Mouse (Mus musculus) right cerebral cortex, postnatal 25 days (tissue): ENCODE measurements at regions not wholly inside any gene's neighbourhood (a gene's known extent, or its start where the extent isn't known, plus 50 kb on each side); places are given as distances from the start of the nearest gene placed in this dataset.

Experiments
- DNase-seq: peaks from one replicate; pipeline ENCODE4 v3.0.0; 2022

DNA sequence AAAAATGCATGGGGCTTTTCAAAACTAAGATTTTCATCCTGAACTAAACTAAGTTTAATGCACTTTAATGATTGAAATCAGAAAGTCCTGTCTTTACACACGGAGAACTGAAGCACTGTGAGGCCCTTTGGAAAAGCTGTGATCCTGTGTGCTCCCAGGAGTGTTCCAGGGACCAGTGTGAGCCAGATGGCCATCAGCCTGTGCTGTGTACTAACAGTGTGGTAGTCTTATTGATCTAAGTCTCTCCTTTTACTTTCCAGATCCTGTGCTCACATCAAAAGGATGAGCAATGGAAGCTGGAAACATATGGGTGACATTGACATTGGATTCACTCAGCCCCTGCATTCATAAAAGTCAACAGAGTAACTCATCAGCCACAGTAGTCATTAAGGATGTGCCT is 322.5 kb downstream of the Amd2 start:
- DNase-seq = no peak

DNA sequence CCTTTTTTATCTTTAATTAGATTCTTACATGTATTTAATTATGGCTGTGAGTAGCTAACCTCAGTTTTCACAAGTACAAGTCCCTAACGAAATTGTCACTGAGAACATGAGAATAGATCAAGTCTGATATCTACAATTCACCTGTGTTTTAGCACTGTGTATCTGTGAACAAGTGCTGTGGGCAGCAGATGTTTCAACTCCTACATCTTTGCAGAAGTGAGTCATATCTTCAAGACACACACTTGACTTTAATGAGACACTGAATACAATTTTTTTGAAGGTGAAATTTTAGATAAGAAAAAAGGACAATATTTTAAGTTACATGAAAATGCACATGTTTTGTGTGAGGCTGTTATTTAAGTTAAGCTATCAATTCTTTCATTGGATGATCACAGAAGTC is 330.0 kb downstream of the Amd2 start:
- peak; percentile 4 for DNase-seq
